Mouse (Mus musculus) neural tube, embryonic 10.5 days (tissue): Measurements from ENCODE around the gene Fthl17e.
"Not testable (repeated sequence)": the region's sequence is repeated elsewhere in the genome, so short reads cannot be mapped to it uniquely, and the experiment has no call there.

Source experiments
- DNase-seq: peaks from one replicate; pipeline ENCODE4 v3.0.0-alpha.2; 2017; ENCODE audit warnings: low spot score; ENCODE audit errors: extremely low spot score

The Fthl17e gene

DNA sequence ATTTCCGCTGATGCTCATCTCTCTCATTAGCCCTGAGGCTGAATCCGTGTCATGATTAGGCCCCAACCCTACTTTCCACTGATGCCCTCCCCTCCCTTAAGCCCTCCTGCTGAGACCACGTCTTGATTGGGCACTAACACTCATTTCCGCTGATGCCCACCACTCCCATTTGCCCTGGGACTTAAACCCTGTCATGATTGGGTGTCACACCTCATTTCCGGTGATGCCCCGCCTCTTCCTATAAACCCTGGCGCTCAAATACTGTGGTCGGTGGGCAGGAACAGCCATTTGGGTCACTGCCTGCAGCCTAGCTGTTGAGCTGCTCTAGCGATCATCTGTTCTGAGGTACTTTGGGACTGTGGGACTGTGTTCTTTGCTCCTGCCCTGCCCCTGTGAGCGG lies at the start of gene Fthl17e:
Fthl17e (plus strand) TSS at position 301 of the 400 bp plus-strand sequence.
- not testable (repeated sequence) for DNase-seq

DNA sequence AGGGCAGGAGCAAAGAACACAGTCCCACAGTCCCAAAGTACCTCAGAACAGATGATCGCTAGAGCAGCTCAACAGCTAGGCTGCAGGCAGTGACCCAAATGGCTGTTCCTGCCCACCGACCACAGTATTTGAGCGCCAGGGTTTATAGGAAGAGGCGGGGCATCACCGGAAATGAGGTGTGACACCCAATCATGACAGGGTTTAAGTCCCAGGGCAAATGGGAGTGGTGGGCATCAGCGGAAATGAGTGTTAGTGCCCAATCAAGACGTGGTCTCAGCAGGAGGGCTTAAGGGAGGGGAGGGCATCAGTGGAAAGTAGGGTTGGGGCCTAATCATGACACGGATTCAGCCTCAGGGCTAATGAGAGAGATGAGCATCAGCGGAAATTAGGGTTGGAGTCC lies 46.6 kb upstream of the Fthl17e start, which contains the start of gene Fthl17d:
Fthl17d (minus strand) TSS at position 101 of the 400 bp plus-strand sequence.
- not testable (repeated sequence) for DNase-seq

DNA sequence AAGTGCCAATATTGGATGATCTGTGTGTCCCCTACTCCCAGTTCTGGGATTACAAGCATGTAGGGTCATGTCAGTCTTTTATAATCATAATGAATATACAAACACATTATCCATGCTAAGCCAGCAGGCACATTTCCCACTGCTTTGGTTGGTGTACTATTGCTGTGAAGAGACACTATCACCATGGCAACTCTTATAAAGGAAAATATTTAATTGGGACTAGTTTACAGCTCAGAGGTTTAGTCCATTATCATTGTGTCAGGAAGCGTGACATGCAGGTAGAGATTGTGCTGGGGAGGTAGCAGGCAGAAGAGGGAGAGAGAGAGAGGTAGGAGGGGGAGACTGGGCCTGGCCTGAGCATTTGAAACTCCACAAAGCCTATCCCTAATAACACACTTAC lies 17.2 kb upstream of the Fthl17e start:
- DNase-seq: no peak

DNA sequence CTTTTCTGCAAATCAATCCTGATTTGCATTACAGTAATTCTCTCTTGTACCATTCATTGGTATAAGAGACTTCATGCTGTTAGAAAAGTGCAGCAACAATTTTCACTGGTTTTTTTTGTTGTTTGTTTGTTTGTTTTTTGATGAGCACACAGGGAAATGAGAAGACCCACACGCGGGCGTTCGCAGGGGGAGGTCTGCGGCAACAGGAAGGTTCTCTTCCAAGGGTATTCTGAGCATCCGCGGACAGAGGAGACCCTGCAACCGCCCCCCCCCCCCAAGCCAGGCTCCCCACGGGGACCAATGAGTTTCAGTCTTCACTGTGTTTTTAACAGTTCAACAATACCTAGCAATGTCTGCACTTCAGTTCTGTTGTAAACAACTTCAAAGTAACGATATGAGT lies 13.8 kb upstream of the Fthl17e start:
- no peak for DNase-seq

DNA sequence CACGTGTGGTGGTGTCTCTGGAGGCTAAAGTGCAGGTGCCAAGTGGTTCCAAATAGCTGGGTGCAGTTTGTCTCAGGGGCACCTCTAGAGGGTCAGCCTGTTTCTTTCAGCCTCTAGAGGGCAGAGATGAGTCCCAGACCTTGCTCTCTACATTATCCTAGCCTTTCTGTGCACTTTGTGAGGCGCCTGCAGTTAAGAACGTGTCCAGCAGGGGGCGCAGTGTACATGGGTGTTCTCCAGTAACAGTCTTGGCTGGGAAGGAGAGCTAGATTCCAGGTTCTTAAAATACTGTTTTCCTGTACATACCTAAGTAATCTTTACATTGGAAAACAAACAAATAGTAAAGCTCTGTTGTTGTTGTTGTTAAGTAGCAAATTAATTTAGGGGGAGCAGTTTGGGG lies 8.3 kb downstream of the Fthl17e start:
- not testable (repeated sequence) for DNase-seq

DNA sequence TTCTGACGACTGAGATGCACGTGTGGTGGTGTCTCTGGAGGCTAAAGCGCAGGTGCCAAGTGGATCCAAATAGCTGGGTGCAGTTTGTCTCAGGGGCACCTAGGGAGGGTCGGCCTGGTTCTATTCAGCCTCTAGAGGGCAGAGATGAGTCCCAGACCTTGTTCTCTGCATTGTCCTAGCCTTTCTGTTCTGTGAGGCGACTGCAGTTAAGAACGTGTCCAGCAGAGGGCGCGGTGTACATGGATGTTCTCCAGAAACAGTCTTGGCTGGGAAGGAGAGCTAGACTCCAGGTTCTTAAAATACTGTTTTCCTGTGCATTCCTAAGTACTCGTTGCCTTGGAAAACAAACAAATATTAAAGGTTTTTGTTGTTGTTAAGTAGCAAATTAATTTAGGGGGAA lies 27.7 kb downstream of the Fthl17e start:
- not testable (repeated sequence) for DNase-seq

DNA sequence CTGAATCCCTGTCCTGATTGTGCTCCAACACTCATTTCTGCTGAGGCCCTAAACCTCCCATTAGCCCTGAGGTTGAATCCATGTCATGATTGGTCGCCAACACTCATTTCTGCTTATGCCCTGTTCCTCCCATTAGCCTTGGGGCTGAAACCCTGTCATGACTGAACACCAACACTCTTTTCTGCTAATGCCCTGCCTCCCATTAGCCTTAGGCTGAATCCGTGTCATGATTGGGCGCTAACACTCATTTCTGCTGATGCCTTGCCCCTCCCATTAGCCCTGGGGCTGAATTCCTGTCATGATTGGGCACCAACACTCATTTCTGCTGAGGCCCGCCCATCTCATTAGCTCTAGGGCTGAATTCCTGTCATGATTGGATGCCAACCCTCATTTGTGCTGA lies 28.8 kb downstream of the Fthl17e start:
- no peak for DNase-seq

DNA sequence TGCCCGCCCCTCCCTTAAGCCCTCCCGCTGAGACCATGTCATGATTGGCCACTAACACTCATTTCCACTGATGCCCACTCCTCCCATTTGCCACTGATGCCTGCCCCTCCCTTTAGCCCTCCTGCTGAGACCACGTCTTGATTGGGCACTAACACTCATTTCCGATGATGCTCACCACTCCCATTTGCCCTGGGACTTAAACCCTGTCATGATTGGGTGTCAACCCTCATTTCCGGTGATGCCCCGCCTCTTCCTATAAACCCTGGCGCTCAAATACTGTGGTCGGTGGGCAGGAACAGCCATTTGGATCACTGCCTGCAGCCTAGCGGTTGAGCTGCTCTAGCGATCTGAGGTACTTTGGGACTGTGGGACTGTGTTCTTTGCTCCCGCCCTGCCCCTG lies 29.4 kb downstream of the Fthl17e start, which contains the start of gene Fthl17f:
Fthl17f (plus strand) TSS at position 301 of the 400 bp plus-strand sequence.
- not testable (repeated sequence) for DNase-seq

DNA sequence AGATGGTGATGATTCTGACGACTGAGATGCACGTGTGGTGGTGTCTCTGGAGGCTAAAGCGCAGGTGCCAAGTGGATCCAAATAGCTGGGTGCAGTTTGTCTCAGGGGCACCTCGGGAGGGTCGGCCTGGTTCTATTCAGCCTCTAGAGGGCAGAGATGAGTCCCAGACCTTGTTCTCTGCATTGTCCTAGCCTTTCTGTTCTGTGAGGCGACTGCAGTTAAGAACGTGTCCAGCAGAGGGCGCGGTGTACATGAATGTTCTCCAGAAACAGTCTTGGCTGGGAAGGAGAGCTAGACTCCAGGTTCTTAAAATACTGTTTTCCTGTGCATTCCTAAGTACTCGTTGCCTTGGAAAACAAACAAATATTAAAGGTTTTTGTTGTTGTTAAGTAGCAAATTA lies 44.4 kb downstream of the Fthl17e start:
- DNase-seq: peak; percentile 14
